Mouse (Mus musculus) regulatory T cell (primary cell): Measurements from ENCODE around the gene Olfr1402.

Experiments used
- in situ Hi-C: fragments of 300-600 bp; cut with MboI, MseI; formaldehyde crosslinking; loops from one replicate; pipeline ENCODE4 v1.15.1; 2025; ENCODE audit warnings: high pct_unique_total_duplicates

Gene Olfr1402

GRCm38 (mm10) chr3:97421920-97422319 lies at the start of gene Olfr1402:
Olfr1402 (minus strand) TSS chr3:97422020.
- in situ Hi-C loops: no loop called here

- in situ Hi-C loops: no loop called here
Measured at GRCm38 (mm10) chr3:97455286-97455685, 33.5 kb upstream of the Olfr1402 start.

- in situ Hi-C loops: no loop called here
Measured at GRCm38 (mm10) chr3:97438619-97439018, 16.8 kb upstream of the Olfr1402 start.

- in situ Hi-C loops: no loop called here
Measured at GRCm38 (mm10) chr3:97394289-97394688, 27.5 kb downstream of the Olfr1402 start.

GRCm38 (mm10) chr3:97393079-97393478 lies 28.7 kb downstream of the Olfr1402 start:
- in situ Hi-C loops: no loop called here

GRCm38 (mm10) chr3:97370382-97370781 lies 51.4 kb downstream of the Olfr1402 start:
- in situ Hi-C loops: no loop called here

- in situ Hi-C loops: no loop called here
Measured at GRCm38 (mm10) chr3:97363418-97364098, 58.3 kb downstream of the Olfr1402 start.

- in situ Hi-C loops: no loop called here
Measured at GRCm38 (mm10) chr3:97358448-97358847, 63.4 kb downstream of the Olfr1402 start.
